Mouse (Mus musculus) urinary bladder, adult 18-20 months (tissue): Measurements from ENCODE around the gene Pitpnc1.

Experiments used
- DNase-seq, 2 experiments: peaks; one replicate each; pipeline ENCODE4 v3.0.0; 2022; ENCODE audit warnings: low spot score in 2 of 2, mixed read lengths in 2 of 2

Pitpnc1 gene

GRCm38 (mm10) chr11:107327326-107327725 lies 143.2 kb downstream of the Pitpnc1 start:
- DNase-seq = no peak

- DNase-seq = no peak
Measured at GRCm38 (mm10) chr11:107325739-107326725, 144.5 kb downstream of the Pitpnc1 start.

GRCm38 (mm10) chr11:107325226-107325625 lies 145.3 kb downstream of the Pitpnc1 start:
- DNase-seq = no peak

DNA sequence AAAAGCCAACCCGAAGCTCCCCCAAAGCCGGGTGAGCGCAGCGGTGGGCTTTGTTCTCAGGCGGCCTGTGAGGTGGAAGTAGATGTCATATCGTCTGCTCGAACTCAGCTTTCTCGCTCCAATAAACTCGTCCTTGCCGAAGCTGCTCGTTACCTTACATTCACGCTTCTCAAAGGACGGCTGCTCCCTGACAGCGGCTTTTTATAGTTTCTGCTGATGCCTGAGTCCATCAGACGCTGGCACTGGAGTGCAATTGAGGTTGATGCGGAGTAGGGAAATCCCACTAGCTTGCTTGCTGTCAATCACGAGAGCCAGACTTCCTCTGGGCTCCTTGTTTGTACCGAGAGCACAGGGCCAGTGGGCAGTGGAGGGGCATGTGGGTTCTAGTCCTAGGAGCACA lies 147.3 kb downstream of the Pitpnc1 start:
- no peak for DNase-seq

GRCm38 (mm10) chr11:107322226-107322625 lies 148.3 kb downstream of the Pitpnc1 start:
- DNase-seq = no peak

- DNase-seq = no peak
Measured at GRCm38 (mm10) chr11:107321819-107322218, 148.7 kb downstream of the Pitpnc1 start.

DNA sequence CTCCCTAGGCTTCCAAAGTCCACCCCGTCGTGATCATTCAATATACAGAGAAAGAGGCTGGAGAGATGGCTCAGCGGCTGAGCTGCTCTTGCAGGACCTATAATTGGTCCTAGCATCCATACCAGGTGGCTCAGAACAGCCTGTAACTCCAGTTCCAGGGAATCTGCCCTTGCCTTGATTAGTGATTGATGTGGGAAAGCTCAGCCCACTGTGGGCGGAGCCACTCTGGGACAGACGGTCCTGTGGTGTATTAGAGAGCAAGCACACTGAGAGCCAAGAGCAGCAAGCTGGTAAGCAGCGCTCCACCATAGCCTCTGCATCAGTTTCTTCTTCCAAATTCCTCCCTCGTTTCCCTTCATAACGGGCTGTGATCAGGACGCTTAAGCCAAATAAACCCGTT lies 150.6 kb downstream of the Pitpnc1 start:
- no peak for DNase-seq

DNA sequence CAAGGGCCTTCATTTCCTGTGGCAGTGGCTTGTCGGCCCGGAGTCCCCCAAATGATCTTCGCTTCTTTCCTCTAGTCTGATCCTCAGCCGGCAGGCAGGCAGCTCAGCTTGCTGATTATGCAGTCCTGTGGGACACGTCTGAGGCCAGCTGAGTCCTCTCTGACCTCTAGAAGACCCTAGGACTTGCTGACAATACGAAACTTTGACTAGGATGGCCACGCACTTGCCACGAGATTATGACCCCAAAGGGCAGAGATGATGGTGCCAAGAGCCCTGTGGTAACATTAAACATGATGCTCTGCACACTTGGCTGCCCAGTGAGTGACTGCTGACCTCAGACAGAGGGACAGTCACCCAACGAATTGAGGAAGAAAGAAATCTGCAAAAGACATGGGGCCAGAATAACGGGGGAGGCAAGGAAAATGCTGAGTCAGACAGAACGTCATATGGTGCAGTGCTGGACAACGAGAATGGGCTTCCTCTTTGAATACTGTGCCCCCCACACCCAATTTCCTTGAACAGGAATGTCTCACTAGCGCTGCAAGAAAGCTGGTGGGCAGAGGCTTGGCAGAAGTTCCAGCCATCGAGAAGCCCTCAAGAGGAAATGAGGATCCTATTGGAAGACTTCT lies 152.7 kb downstream of the Pitpnc1 start:
- DNase-seq = no peak

DNA sequence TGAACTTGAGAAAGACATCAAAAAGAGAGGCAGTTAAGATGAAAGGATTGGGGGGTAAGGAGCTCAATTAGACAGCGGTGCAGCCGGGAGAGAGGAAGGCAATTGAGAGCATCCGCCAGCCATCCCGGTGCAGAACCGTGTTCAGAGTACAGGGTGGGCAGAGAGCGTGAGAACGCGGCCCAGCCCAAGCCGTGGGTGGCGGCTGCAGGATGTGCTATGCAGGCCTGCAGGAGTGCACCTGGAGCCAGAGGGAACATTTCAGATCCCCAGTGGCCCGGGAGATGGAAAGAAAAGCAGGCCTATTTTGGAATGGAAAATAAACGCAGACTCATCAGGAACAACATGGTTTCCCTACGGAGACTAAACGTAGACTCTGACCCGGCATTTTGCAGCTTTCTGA lies 155.0 kb downstream of the Pitpnc1 start:
- DNase-seq = no peak

GRCm38 (mm10) chr11:107310338-107311121 lies 160.0 kb downstream of the Pitpnc1 start:
- DNase-seq = no peak

- no peak for DNase-seq
Measured at GRCm38 (mm10) chr11:107306170-107306569, 164.3 kb downstream of the Pitpnc1 start.

- DNase-seq = no peak
Measured at GRCm38 (mm10) chr11:107302141-107302540, 168.4 kb downstream of the Pitpnc1 start.

- DNase-seq = no peak
Measured at GRCm38 (mm10) chr11:107300235-107300634, 170.3 kb downstream of the Pitpnc1 start.

DNA sequence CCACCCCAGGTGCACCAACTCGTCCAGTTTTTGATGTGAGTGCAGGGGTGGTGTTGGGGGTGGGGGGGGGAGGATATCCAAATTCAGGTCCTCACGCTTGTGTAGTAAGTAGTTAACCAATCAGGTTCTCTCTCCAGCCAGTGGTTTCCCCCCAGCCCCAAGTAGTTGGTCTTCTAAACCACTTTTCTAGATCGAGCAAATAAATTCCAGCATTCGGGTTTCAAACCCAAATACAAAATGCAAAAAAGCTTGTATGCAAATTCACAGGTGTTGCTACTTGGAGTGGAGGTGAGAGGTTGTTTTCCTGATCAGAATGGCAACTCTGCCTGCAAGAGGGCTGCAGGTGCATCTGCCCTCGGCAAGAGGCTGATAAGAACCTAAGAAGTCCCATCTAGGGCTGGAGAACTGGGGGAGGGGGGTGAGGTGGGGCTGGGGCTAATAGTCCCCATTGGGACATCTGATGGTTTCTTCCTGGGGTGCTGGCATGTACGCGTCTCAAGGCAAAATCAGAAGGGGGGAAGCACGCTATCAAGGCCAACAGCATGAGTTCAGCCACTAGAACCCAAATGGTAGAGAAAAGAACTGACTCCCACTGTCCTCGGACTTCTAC lies 170.9 kb downstream of the Pitpnc1 start:
- DNase-seq = no peak

GRCm38 (mm10) chr11:107296176-107296575 lies 174.3 kb downstream of the Pitpnc1 start:
- no peak for DNase-seq

- peak in 1 of 2 experiments; percentile 18 for DNase-seq
Measured at GRCm38 (mm10) chr11:107292036-107292435, 178.5 kb downstream of the Pitpnc1 start.

GRCm38 (mm10) chr11:107288186-107288563 lies 182.3 kb downstream of the Pitpnc1 start:
- DNase-seq = no peak

DNA sequence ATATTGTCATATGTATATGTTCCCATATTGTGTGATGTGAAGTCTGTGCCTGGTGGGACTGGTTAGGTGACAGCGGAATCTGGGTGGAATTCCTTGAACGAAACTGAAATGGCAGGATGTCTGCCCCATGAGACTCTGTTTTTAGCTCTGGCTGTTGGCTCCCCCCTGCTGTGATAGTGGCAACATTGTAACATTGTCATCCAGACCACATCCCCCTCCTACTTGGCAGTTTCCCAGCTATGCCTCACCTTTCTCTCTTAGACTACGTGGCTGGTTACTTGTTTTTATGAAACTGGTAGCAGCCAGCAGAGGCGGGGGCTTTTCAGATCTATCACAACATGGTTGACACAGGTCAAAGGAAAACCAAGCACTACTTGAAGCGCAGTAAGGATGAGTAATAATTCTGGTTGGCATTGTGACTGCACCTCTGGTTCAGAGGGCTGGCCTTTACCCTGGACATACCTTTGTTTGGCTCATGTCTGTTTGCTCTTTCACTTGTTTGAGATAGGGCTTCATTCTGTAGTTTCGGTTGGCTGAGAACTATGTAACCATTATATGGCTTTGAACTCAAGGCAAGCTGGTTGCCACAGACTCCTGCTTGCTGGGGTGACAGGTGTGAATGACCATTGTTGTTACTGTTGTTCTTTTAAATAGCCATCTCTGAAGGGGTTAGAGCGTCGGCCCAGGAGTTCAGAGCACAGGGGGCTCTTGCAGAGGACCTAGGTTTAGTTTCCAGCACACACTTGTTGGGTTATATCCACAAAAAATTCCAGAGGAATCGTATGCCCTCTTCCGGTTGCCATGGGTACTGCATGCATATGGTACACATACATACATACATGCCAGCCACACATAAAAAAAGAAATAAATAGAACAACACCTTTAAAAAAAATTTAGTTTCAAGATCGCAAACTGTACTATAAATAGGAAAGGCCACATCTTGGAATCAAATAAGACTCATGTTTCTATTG lies 183.0 kb downstream of the Pitpnc1 start:
- DNase-seq = no peak

DNA sequence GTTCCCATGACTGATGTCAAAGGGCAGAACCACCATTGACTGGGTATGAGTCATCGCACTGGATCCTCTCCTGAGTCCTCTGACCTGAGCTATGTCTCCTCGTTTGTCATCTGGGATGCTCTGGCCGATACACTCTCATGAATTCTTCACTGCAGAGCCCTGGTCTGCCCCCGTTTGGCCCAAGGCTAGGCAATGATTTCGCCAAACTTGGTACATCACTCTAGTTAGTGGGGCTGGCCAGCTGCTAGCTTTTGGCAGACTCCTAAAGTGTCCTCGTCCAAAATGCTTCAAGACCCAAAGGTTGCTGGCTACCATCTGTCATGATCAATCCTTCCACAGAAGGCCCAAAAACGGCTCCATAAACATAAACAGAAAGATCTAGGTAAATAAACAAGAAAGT lies 184.8 kb downstream of the Pitpnc1 start:
- no peak for DNase-seq

DNA sequence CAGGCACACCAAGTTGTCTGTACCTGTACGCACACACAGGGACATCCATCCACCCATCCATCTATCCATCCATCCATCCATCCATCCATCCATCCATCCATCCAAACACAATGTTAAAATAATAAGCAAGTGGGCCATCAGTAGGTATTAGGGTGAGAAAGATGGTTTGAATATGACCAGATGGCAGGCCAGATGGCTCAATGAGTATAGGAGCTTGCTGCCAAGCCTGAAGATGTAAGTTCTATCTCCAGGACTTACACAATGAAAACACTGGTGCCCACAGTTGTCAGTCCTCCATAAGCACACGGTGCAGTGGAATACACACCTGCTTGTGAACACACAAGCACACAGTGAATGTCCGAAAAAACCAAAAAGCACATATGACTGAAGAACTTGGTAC lies 186.9 kb downstream of the Pitpnc1 start:
- no peak for DNase-seq

DNA sequence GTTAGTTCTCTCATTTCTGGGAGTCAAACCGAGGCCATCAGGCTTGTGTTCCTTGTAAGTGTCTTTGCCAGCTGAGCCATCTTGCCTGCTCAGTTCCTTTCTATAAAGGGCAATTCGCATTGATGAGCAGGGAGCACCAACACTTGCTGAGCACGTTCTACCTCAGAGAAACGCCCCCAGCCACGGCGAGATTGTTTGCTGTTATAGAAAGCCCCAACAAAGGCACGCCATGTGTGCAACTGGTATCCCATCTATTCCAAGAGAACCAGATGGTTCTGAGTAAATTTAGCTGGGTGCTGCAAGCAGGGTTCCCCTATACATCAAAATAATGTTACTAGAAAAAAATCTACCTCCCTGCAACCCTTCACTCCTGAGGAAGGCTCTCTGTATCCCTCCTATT lies 188.0 kb downstream of the Pitpnc1 start:
- DNase-seq = no peak
